Mouse (Mus musculus) liver, adult 2 months (tissue): ENCODE data around the gene Itpkb.

Source experiments
- CTCF ChIP-seq: fragments of 200-500 bp; IDR thresholded peaks from 2 replicates; pipeline ENCODE4 v1.5.1; 2011; ENCODE audit warnings: low read depth, low read length, control low read depth
- POLR2A ChIP-seq: fragments of 200-500 bp; IDR thresholded peaks from 2 replicates; pipeline ENCODE4 v1.6.1; 2011; ENCODE audit warnings: low read length, control low read depth; ENCODE audit not compliant: insufficient read depth; ENCODE audit errors: extremely low read depth

- TF ChIP-seq CTCF (no peak), POLR2A (no peak)
These were observed 57.6 kb downstream of the Itpkb start for GRCm38 (mm10) chr1:180387750-180388480.
